Mouse (Mus musculus) heart, postnatal 0 days (tissue): ENCODE results near the gene Slfnl1.

Experiments
- CTCF ChIP-seq: IDR thresholded peaks from 2 replicates; pipeline ENCODE4 v1.5.1; 2016; ENCODE audit warnings: antibody characterized with exemption, control low read depth, low read depth
- EP300 ChIP-seq: IDR thresholded peaks from 2 replicates; pipeline ENCODE4 v1.6.1; 2016; ENCODE audit warnings: antibody characterized with exemption, low read depth

DNA sequence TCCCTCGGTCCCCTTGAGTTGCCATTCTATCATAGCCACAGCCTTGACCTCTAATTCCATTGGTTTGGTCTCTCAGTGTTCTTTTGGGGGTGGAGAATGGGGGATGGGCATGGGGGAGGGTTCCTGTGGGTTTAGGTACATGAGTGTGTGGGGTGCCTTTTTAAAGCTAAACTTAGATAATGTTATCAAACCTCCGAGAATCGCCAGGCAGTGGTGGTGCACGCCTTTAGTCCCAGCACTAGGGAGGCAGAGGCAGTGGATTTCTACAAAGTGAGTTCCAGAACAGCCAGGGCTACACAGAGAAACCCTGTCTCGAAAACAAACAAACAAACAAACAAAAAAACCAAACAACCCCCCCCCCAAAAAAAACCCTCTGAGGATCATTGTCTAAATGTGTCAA, 48.9 kb downstream of the Slfnl1 start:
- no peak for TF ChIP-seq EP300
- no peak for TF ChIP-seq CTCF
